Mouse (Mus musculus): ENCODE measurements around the gene Olfr414.

The Olfr414 gene

DNA sequence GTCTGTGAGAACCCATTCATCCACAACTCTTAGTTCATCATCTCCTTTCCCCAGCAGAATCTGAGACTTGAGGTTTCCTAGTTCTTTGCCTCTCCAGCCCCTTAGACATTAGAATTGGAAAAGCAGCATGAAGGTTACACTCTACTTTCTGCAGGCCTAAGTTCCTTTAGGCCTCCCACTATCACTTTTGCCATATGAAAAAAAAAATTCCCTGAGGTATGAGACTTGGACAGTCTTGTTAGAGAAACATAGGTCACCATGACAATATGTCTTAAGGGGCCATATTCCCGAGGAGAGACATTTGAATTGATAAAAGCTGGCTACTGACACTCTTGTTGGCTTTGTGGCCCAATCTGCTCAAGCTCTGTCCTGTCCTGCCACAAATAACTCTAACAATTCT is at the start of gene Olfr414:
Gene Olfr414, plus strand, starts transcription at position 301 of the 400 bp plus-strand sequence.
- no peak for DNase-seq

DNA sequence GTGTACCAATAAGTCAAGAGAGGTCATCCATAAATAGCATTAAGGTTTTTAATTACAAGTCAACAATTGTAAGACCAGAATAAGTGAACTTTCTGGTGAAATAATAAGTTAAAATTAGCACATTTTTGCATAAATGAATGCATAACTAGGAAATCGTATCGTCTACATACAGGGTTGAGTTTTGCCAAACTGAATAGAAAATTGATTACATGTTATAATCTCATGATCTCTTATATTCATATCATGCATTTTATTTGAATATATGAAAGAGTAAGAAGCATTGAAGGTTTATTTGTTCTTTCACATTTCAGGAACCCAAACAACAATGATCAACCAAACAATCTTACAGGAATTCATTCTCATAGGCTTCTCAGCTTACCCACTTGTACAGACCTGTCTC is 33.1 kb upstream of the Olfr414 start, which contains the start of gene Olfr248:
Gene Olfr248, plus strand, starts transcription at position 301 of the 400 bp plus-strand sequence.
- no peak for DNase-seq

DNA sequence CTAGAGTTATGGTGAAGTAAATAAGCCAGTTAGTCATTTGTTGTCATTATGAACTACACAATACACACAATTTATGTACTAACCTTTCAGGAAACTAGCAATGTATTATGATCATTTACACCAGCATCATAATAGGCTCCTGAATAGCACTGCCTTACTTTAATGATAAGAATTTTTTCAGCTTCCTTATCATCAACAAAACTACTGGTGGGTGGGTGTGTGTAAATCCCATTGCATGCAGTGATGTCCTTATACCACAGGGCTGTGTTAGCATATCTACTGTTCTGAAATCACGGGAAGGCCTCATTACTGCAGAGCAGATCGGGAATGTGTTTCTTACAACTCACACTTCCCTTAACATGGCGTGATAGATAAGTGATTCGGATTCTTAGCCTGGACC is 905 bp upstream of the Olfr414 start:
- no peak for DNase-seq

DNA sequence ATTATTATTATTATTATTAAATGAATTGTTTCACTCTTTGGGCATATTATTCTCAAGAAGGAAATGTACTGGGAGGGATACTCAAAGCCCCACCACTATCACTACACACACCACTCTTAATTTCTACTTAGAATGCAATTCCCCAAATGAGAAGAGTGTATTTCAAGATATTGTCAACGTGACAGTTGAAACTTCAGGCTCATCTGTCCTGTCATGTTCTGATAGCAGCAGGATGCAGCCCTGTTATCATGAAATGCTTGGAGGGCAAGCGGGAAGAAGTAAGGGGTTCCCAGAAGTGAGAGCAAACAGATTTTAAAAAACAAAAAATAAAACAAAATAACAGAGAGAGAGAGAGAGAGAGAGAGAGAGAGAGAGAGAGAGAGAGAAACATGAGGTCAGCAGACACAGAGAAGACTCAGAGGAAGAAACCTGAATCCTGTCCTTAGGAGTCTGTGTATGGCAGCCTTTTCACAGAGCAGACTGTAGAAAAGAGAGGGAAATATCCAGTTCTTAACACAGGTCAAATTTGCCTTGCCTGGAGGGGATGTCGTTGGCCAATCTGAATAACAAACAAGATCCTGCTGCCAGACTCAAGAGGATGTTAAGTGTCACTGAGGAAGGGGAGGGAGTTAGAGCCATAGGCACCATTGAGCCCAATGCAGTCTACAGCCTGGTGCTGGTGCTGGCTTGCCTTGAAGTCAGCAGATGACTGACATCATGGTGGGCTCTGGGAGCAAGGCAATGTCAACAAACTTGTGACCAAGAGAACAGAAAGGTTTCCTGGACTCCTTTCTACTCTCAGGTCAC is 2.5 kb downstream of the Olfr414 start:
- DNase-seq: no peak

DNA sequence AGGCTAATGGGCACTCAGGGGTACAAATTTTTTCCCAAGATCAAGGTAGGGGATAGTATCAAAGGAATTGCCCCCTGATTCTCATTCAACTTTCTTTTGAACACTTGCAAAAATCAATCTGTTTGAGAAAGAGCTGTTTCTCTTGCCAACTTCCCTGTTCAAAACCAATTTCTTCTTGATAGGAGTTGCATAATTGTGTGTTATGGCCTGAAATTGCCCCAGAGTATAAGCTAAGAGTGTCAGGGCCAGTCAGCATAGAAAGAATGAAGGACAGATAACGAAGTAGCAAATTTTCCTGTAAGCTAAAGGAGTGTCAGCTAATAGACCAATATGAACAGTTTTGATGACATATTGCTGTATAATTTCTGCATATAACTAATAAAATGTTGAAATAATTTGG is 3.5 kb downstream of the Olfr414 start:
- DNase-seq: no peak

DNA sequence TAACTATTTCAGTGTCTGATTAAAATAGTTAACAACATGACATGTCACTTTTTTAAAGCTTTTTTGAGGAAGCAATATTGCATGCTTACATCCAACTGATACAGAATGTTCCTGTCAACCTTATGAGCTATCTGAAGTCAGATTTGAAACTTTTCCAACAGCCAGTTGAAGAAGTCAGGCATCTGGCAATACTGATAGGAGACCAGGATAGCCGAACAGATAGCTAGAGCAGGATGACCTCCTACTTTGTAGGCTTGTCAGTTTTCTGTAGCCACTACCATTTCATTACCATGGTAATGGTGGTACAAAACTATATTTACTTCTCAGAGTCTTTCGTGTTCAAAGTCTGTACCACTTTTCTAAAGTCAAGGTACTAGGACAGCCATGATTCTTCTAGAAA is 4.5 kb downstream of the Olfr414 start:
- no peak for DNase-seq

DNA sequence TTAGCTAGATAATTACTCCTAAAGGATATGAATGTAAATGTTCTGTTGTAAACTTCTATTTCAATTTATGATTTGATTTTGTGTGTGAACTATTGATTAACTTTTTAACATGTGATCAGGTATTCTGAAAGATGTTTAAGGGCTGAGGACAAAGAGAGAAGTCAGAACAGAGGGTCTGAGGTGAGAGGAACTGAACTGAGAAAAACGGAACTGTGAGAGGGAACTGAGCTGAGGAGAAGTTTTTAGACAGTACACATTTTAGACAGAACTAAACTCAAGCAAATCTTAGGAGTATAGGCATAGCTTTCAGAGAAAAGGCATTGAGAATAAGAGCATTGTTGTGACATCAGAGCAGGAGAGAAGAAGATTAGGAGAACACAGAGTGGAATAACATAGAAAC is 10.3 kb downstream of the Olfr414 start:
- DNase-seq: no peak

DNA sequence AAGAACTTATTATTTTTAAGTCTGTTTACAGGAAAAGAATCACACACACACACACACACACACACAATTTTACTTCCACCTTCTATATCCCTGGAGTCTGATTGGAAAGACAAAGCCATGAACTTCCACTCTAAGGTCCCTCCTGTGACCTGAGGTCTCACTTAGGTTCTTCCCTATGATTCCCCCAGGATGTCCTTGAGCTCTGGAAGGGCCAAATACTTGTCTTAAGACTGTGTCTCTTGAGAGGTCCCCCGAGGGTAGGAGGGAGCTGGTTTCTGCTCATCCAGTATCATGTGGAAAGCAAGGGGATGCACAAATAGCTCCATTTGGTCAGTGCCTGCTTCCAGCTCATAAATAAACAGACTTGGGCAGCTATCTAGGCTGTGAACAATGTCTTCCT is 17.9 kb downstream of the Olfr414 start, which contains the start of gene Olfr220:
Gene Olfr220, plus strand, starts transcription at position 301 of the 400 bp plus-strand sequence.
- DNase-seq: no peak

DNA sequence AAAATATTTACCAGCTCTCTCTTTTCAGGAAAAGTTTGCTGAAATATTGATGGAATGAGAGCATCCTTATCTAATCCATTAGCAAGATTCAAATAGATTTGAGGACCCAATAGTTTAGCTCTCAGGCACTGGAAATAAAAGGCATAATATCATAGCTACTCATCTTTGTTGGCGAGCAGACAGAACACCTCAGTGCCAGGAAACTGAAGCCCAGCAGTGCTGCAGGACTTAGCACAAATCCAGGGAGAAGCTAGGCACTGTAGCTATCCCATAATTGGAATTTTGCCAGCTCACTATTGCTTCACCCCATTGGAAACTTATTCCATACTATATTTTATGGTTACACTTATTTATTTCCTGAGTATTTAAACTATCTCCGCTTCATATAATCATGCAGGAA is 31.2 kb downstream of the Olfr414 start:
- DNase-seq: no peak

DNA sequence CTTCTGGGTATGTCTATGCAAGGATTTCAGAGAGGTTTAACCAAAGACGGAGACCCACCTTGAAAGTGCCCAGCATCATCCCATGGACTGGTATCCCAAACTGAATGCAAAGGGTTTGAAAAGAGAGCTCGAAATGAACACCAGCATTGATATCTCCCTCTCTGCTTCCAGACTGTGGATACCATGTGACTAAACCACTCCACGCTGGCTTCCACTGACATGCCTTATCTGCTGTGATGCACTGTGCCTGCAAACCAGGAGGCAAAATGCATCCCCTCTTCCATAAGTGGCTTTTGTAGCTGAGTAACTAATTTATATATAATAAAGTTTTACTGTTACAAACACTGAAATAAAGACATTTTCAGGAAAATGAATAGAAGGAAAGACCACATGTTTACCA is 41.5 kb downstream of the Olfr414 start:
- no peak for DNase-seq

DNA sequence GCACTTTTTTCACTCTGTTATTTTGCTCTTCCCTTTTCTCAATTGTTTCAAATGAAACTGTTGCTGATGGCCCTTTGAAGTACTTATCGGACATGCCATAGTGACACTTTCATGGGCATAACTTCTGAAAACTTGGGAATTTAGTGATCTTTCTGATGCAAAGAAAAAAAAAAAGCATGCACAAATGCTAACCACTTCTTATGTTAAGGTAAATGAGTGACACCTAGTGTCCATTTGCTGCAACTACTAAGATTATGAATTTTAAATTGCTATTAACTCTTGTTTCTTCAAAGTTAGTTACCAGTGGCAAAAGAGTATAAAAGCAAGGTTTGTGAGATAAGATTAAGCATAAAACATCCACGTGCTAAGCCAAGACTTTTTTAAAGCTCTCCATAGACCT is 42.4 kb downstream of the Olfr414 start:
- DNase-seq: no peak

DNA sequence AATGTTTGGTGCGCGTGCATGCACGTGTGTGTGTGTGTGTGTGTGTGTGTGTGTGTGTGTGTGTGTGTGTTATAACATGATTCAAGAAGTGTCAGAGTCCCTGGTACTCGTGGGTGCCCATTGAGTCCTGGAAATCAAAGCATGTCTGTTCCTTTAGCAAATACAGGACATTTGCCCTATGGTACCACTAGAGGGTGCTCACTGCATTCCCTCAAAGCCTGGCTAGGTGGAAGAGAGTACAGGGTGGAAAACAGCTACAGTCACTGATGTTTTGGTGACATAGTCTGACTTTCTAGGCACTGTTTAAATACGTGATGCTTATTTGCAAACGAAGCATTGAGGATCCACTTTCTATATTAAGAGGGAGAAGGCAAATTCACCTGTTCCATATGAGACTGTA is 45.9 kb downstream of the Olfr414 start:
- peak; percentile 50 to 55 for DNase-seq

DNA sequence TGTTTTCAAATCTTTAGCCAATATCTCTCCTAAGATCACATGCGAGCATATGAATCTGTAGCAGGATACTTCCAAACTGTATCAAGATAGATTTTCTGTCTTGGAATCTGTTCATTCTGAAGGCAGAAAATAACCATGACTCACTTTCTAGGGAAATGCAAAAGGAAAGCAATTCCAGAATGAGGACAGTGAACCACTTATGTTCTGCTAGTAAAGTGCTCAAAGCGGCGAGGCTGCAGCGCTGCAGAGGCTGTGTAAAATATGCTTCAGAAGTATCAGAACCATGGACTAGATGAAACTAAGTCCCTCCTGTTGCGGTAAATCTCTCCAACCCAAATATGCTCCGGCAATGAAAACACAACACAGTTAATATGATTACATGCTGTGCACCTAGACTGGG is 58.7 kb downstream of the Olfr414 start:
- no peak for DNase-seq
